Mouse (Mus musculus): ENCODE measurements around the gene Hspa4. TPM values are rescaled to one million over a fixed set of nuclear protein-coding genes. Genes with fewer than 3 reads are reported as not detected.

Gene Hspa4
- polyA plus RNA-seq, 1 experiment from 2014 or later: 82.7 TPM

- WGBS: 42% methylated on average over 1 of the region's 1 CpGs
Observed at GRCm38 (mm10) chr11:53311385-53311784, 11.1 kb upstream of the Hspa4 start.

DNA sequence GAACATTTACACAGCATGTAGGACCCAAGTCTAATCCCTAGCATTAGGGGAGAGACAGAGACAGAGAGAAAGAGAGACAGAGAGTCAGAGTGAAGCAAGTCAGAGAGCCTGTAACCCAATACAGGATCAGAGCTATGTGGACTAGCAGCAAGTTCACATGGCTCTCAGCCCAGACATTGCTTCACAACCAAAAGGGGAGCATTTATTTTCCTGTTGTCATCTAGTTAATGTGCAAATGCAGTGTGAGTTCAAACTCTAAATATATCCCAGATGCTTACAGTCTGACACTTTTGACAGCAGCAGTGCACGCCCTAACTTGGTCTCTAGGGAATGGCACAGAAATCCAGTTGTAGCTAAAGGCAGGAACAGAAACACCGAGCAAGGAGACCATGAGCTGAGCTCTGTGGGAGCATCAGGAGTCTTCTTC, 8.6 kb upstream of the Hspa4 start:
- Histone ChIP-seq H3K27ac (ENCODE audit: low read length) (peak overlapping the region; percentile 90), H3K27me3 (ENCODE audit: insufficient read depth, low read length) (no peaks in the 10 kb centered on the region), H3K4me2 (replicated peaks; ENCODE audit: low read depth, low read length) (no peak overlapping the region), H3K4me1 (ENCODE audit: insufficient read depth, low read length) (peaks cover 20% of the 10 kb centered on the region), H3K9me3 (ENCODE audit: low read length) (no peaks in the 10 kb centered on the region), H3K9ac (replicated peaks; ENCODE audit: low read length) (no peak overlapping the region), H3K4me3 (ENCODE audit: low read length) (no peak overlapping the region), H3K36me3 (ENCODE audit: insufficient read depth, low read length) (no peaks in the 10 kb centered on the region)
- ATAC-seq (ENCODE audit: low FRiP score, low TSS enrichment): peak; percentile 85
- 45% methylated on average over 2 of the region's 2 CpGs for WGBS

More at GRCm38 (mm10) chr11:53311385-53311784, 11.1 kb upstream of the Hspa4 start:
- no peaks in the 10 kb centered on the region for H3K9me3 ChIP-seq (ENCODE audit: low read length)
- H3K36me3 ChIP-seq (ENCODE audit: insufficient read depth, low read length): no peaks in the 10 kb centered on the region
- H3K4me3 ChIP-seq (ENCODE audit: low read length): no peak overlapping the region
- no peak for ATAC-seq (ENCODE audit: low FRiP score, low TSS enrichment)
- no peak overlapping the region for H3K9ac ChIP-seq (replicated peaks; ENCODE audit: low read length)
- peaks cover 23% of the 10 kb centered on the region for H3K4me1 ChIP-seq (ENCODE audit: insufficient read depth, low read length)
- H3K27ac ChIP-seq (ENCODE audit: low read length): 0 out of 2 replicates have a peak overlapping the region, but pooled peaks have one; percentile 1
- H3K27me3 ChIP-seq (ENCODE audit: insufficient read depth, low read length): no peaks in the 10 kb centered on the region
- no peak overlapping the region for H3K4me2 ChIP-seq (replicated peaks; ENCODE audit: low read depth, low read length)

DNA sequence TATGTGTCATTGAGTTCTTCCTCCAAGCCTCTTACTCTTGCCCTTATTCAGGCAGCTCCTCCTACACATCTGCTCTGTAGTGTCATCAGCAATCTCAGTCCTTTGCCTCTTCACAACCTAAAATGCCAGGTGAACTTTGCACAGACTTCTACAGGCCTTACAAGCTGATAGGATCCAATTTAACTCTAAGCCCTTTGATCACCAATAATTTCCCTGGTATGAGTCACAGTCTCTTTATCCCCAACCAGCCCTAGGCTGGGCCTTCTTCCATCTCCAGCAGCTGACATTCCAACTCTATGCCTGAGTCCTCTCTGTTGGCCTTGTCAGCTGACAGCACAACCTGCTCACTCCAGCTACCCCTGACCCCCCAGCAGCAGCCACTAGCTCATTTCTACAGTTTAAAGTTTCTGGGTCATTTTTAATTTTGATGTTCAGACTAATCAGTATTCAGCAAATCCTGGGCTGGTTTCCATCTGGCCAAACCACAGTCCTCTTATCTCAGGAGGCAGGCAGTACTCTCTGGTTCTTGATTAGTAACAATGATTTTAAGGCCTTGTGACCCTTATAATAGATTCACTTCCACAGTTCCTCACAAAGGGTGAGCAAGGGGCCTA, 8.1 kb upstream of the Hspa4 start:
- H3K9me3 ChIP-seq (ENCODE audit: low read length): no peaks in the 10 kb centered on the region
- no peaks in the 10 kb centered on the region for H3K27me3 ChIP-seq (ENCODE audit: insufficient read depth, low read length)
- peak overlapping the region; percentile 90 for H3K27ac ChIP-seq (ENCODE audit: low read length)
- peaks cover 20% of the 10 kb centered on the region for H3K4me1 ChIP-seq (ENCODE audit: insufficient read depth, low read length)
- H3K9ac ChIP-seq (replicated peaks; ENCODE audit: low read length): no peak overlapping the region
- no peak overlapping the region for H3K4me2 ChIP-seq (replicated peaks; ENCODE audit: low read depth, low read length)
- H3K36me3 ChIP-seq (ENCODE audit: insufficient read depth, low read length): no peaks in the 10 kb centered on the region
- H3K4me3 ChIP-seq (ENCODE audit: low read length): no peak overlapping the region
- peak; percentile 82 for ATAC-seq (ENCODE audit: low FRiP score, low TSS enrichment)

- peak; percentile 14; the same call in 1 of the 2 replicates for ATAC-seq (ENCODE audit: low FRiP score, low TSS enrichment)
- no peaks in the 10 kb centered on the region for H3K27me3 ChIP-seq (ENCODE audit: insufficient read depth, low read length)
- WGBS: 34% methylated on average over 10 of the region's 10 CpGs
Observed at GRCm38 (mm10) chr11:53307558-53308065, 7.4 kb upstream of the Hspa4 start.

DNA sequence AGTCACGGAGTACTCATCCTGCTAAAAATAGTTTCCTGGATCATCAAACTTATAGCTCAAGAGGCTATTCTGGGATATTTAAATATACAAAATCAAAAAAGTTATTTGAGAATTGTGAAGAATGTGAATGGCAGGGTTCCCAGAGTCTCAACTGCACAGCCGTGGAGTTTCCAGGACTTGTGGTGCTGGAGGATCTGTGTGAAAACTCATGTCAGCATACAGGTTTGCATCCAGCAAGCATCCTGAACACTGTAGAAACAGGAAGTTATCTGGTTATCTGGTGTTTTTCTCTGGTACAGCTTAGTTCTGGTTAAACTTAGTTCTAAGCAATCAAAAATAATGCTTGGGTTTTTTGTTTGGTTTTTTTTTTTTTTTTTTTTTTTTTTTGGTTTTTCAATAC, 6.7 kb upstream of the Hspa4 start:
- peaks cover 20% of the 10 kb centered on the region for H3K4me1 ChIP-seq (ENCODE audit: insufficient read depth, low read length)
- no peak for ATAC-seq (ENCODE audit: low FRiP score, low TSS enrichment)
- no peak overlapping the region for H3K27ac ChIP-seq (ENCODE audit: low read length)
- H3K4me3 ChIP-seq (ENCODE audit: low read length): no peak overlapping the region
- no peaks in the 10 kb centered on the region for H3K9me3 ChIP-seq (ENCODE audit: low read length)
- 72% methylated on average over 2 of the region's 2 CpGs for WGBS
- H3K9ac ChIP-seq (replicated peaks; ENCODE audit: low read length): no peak overlapping the region
- no peaks in the 10 kb centered on the region for H3K27me3 ChIP-seq (ENCODE audit: insufficient read depth, low read length)
- no peaks in the 10 kb centered on the region for H3K36me3 ChIP-seq (ENCODE audit: insufficient read depth, low read length)
- H3K4me2 ChIP-seq (replicated peaks; ENCODE audit: low read depth, low read length): no peak overlapping the region

More at GRCm38 (mm10) chr11:53307558-53308065, 7.4 kb upstream of the Hspa4 start:
- Histone ChIP-seq H3K4me2 (replicated peaks; ENCODE audit: low read depth, low read length) (no peak overlapping the region), H3K9me3 (ENCODE audit: low read length) (no peaks in the 10 kb centered on the region), H3K4me3 (ENCODE audit: low read length) (no peak overlapping the region), H3K27ac (ENCODE audit: low read length) (peak overlapping the region; percentile 90), H3K4me1 (ENCODE audit: insufficient read depth, low read length) (peaks cover 20% of the 10 kb centered on the region), H3K36me3 (ENCODE audit: insufficient read depth, low read length) (no peaks in the 10 kb centered on the region), H3K9ac (replicated peaks; ENCODE audit: low read length) (0 out of 2 replicates have a peak overlapping the region, but pooled peaks have one; percentile 2)

DNA sequence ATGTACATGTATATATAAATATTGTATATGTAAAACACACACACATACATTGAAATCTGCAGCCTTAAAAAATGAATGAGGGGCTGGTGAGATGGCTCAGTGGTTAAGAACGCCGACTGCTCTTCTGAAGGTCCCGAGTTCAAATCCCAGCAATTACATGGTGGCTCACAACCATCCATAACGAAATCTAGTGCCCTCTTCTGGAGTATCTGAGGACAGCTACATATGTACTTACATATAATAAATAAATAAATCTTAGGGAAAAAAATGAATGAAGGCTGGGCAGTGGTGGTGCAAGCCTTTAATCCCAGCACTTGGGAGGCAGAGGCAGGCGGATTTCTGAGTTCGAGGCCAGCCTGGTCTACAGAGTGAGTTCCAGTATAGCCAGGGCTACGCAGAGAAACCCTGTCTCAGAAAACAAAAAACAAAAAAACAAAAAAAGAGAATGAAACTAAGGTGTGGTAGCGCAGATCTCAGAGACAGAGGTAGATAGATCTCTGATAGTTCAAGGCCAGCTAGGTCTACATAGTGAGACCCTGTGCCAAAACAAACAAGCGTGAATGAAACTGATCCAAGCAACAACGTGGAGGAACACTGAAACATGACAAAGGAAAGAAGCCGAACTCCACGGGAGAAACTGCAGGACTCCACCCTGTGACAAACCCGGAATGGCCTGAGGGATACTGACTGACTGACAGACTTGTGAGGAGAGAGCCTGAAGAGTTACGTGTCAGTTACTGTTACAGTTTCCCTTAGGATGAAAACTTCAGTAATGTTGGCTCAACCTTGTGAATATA, 4.0 kb upstream of the Hspa4 start:
- WGBS: 84% methylated on average over 14 of the region's 14 CpGs
- H3K27ac ChIP-seq (ENCODE audit: low read length): no peak overlapping the region
- no peak overlapping the region for H3K9ac ChIP-seq (replicated peaks; ENCODE audit: low read length)
- no peaks in the 10 kb centered on the region for H3K27me3 ChIP-seq (ENCODE audit: insufficient read depth, low read length)
- no peaks in the 10 kb centered on the region for H3K9me3 ChIP-seq (ENCODE audit: low read length)
- H3K4me1 ChIP-seq (ENCODE audit: insufficient read depth, low read length): peaks cover 27% of the 10 kb centered on the region
- no peak for ATAC-seq (ENCODE audit: low FRiP score, low TSS enrichment)
- H3K4me3 ChIP-seq (ENCODE audit: low read length): no peak overlapping the region
- no peaks in the 10 kb centered on the region for H3K36me3 ChIP-seq (ENCODE audit: insufficient read depth, low read length)
- H3K4me2 ChIP-seq (replicated peaks; ENCODE audit: low read depth, low read length): no peak overlapping the region

- Histone ChIP-seq H3K9ac (replicated peaks; ENCODE audit: low read length) (peak overlapping the region; percentile 73), H3K4me3 (ENCODE audit: low read length) (peak overlapping the region; percentile 100), H3K9me3 (ENCODE audit: low read length) (no peaks in the 10 kb centered on the region), H3K4me2 (replicated peaks; ENCODE audit: low read depth, low read length) (peak overlapping the region; percentile 61), H3K27ac (ENCODE audit: low read length) (peak overlapping the region; percentile 99), H3K4me1 (ENCODE audit: insufficient read depth, low read length) (peaks cover 31% of the 10 kb centered on the region), H3K36me3 (ENCODE audit: insufficient read depth, low read length) (no peaks in the 10 kb centered on the region), H3K27me3 (ENCODE audit: insufficient read depth, low read length) (no peaks in the 10 kb centered on the region)
- no peak for ATAC-seq (ENCODE audit: low FRiP score, low TSS enrichment)
- WGBS: 50% methylated on average over 9 of the region's 9 CpGs
Observed at GRCm38 (mm10) chr11:53301167-53301515, 884 bp upstream of the Hspa4 start.

DNA sequence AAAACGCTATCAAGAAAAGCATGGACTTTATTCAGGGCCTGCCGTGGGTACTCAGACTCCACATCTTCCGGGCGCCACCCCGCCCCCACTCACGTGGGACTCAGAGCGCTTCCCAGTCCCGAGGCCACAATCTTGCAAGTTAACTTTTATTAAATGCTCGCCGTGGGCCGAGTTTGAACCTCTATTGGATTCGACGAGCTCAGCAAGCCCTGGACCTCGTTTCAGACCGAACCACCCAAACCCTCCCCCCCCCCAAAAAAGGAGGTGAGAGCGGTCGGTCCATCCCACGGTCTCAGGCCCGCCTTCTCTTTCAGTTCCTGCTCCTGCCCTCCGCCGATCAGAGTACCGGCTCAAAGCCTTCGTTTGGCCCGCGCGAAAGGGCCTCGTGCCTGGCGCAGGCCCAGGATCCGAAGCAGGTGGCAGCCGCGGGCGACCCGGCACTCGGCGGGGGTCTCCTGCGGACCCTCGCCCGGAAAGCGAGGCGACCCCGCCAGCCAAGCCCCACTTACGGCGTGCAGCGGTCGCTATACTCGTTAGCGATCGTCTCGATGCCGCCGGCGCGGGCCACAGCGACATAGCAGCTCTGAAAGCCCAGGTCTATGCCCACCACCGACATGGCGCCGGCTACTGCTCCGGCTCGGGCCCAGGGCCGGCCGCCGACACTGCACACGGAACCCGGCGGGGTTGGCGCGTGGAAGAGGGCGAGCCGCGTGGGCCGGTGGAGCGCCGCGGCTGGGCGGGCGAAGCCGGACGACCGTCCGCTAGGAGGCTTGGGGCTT, 517 bp downstream of the Hspa4 start:
- H3K4me1 ChIP-seq (ENCODE audit: insufficient read depth, low read length): peaks cover 37% of the 10 kb centered on the region
- H3K36me3 ChIP-seq (ENCODE audit: insufficient read depth, low read length): no peaks in the 10 kb centered on the region
- peak overlapping the region; percentile 80 for H3K4me2 ChIP-seq (replicated peaks; ENCODE audit: low read depth, low read length)
- no peaks in the 10 kb centered on the region for H3K9me3 ChIP-seq (ENCODE audit: low read length)
- H3K27me3 ChIP-seq (ENCODE audit: insufficient read depth, low read length): no peaks in the 10 kb centered on the region
- peak; percentile 23 for ATAC-seq (ENCODE audit: low FRiP score, low TSS enrichment)
- H3K27ac ChIP-seq (ENCODE audit: low read length): peak overlapping the region; percentile 99
- peak overlapping the region; percentile 100 for H3K4me3 ChIP-seq (ENCODE audit: low read length)
- H3K9ac ChIP-seq (replicated peaks; ENCODE audit: low read length): peak overlapping the region; percentile 96
- WGBS: under 1% methylated on average over 80 of the region's 80 CpGs

DNA sequence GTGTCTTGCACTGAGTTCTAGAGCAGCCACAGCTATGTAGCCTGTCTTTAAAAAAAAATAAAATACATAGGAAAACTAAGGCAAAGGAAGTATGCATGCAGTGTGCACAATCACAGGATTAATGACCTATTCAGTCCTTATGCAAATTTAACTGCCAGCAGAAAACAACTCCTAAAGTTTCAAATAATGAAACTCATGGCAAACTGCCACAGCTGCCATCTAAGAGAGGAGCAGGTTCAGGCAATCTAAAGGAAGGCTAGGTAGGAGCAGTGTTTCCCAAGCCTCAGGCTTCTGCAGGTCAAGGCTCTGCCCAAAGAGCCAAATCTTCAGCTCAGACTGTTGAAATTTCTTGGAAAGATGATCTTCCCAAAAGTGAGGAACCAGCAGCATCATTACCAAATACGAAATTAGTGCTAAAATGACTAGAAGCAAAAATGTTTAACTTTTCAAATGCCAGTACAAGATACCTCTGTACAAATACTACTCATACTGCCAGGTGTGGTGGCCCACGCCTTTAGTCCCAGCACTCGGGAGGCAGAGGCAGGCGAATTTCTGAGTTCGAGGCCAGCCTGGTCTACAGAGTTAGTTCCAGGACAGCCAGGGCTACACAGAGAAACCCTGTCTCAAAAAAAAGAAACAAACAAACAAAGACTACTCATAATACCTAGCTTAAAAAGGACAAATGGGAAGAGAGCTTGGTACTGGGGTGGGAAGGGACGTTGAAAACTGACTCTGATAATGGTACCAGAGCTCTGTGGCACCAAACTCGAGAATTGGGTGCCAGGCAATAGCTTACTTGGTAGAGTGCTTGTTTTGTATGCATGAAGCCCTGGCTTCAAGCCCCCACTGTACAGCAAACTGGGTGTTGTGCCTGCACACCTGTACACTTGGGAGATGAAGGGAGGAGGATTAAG, 2.1 kb downstream of the Hspa4 start:
- H3K36me3 ChIP-seq (ENCODE audit: insufficient read depth, low read length): no peaks in the 10 kb centered on the region; the same call in 1 of the 2 replicates
- H3K9me3 ChIP-seq (ENCODE audit: low read length): no peaks in the 10 kb centered on the region
- peaks cover 37% of the 10 kb centered on the region for H3K4me1 ChIP-seq (ENCODE audit: insufficient read depth, low read length)
- H3K4me2 ChIP-seq (replicated peaks; ENCODE audit: low read depth, low read length): peak overlapping the region; percentile 80
- H3K27ac ChIP-seq (ENCODE audit: low read length): no peak overlapping the region
- H3K9ac ChIP-seq (replicated peaks; ENCODE audit: low read length): peak overlapping the region; percentile 96
- 84% methylated on average over 7 of the region's 7 CpGs for WGBS
- no peak for ATAC-seq (ENCODE audit: low FRiP score, low TSS enrichment)
- peak overlapping the region; percentile 100 for H3K4me3 ChIP-seq (ENCODE audit: low read length)
- H3K27me3 ChIP-seq (ENCODE audit: insufficient read depth, low read length): no peaks in the 10 kb centered on the region
